Mouse (Mus musculus): ENCODE data around the gene Itsn2. TPM values are rescaled to one million over a fixed set of nuclear protein-coding genes. Genes with fewer than 3 reads are reported as not detected.
"Not testable (repeated sequence)": the region's sequence is repeated elsewhere in the genome, so short reads cannot be mapped to it uniquely, and the experiment has no call there.

Itsn2 gene
- total RNA-seq (2021), result 10 to 100 TPM; 50.0 to 58.8 TPM
- long read RNA-seq, experiment 1, full-length matches to known transcripts, result 3 of 6 reads
- long read RNA-seq, experiment 1, partial matches to known transcripts, result 2 of 6 reads
- long read RNA-seq, experiment 1, other reads (novel, unspliced or antisense), result 1 of 6 reads
- long read RNA-seq, experiment 2, partial matches to known transcripts, result 13 of 14 reads
- long read RNA-seq, experiment 2, other reads (novel, unspliced or antisense), result 0 of 14 reads

- DNase-seq (ENCODE audit: low spot score in 2 of 2), result peak; percentile 82 to 83
Observed at GRCm38 (mm10) chr12:4592541-4593165, at the start of gene Itsn2, which contains the start of gene Gm3625. TSS of gene Itsn2 (plus strand) at chr12:4592638. TSS of gene Gm3625 (minus strand) at chr12:4592927.

DNA sequence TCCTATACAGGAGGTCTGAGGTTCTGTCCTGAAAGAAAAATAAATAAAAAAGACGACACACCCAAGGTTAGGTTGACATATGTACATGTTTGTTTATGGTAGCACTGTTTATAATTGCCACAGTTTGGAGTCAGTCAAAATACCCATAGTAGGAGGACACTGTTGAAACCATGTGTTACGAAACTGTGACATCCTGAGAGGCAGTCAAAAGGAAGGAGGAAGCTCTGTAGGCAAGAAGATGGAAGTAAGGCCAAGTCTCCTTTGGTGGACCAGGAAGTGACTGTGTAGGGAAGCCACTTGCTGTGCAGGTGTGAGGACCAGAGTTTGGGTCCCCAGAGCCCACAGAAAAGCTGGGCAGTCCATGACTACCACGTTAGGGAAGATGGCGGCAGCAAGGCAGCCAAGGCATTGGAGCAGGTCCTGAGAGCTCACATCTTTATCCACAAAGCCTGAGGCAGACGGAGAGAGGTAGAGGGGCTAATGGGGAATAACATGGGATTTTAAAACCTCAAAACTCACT is 48.0 kb upstream of the Itsn2 start:
- no peak for DNase-seq (ENCODE audit: low spot score in 2 of 2)

DNA sequence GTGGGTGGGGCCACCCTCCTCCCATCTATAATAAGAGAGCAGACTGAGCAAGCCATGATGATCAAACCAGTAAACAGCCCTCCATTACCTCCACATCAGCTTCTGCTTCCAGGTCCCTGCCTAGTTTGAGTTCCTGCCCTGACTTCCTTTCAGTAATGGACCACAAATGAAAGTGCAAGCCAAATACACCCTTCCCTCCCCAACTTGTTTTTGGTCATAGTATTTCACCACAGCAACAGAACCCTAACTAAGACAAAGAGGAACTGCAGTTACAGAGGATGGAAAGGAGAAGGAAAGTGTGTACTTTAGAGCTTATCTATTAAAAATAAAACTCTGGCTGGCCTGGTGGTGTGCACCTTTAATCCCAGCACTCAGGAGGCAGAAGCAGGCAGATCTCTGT is 47.0 kb upstream of the Itsn2 start:
- no peak for DNase-seq (ENCODE audit: low spot score in 2 of 2)

DNA sequence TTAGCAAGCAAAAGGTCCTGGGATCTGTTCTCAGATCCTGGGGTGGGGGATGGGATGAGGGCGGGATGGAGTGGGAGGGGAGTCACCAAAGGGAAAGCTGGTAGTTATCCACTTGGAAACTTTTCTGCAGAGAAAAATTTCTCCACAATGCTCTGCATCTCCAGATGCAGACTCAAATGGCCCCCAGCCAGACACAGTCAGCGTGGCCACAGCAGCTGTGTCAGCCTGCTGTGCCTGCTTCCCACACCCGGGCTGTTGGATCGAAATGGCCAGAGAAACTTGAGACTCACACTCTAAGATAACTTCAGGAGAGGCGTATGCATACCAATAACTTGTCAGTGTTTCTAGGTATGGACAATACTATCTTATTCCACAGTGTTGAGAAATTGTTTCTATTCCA is 45.9 kb upstream of the Itsn2 start:
- DNase-seq (ENCODE audit: low spot score in 2 of 2), result no peak

GRCm38 (mm10) chr12:4547557-4547956 is 44.9 kb upstream of the Itsn2 start:
- DNase-seq (ENCODE audit: low spot score in 2 of 2), result no peak

GRCm38 (mm10) chr12:4548053-4549013 is 44.1 kb upstream of the Itsn2 start:
- peak; percentile 67 for DNase-seq (ENCODE audit: low spot score in 2 of 2)

- not testable (repeated sequence) for DNase-seq (ENCODE audit: low spot score in 2 of 2)
Observed at GRCm38 (mm10) chr12:4553704-4554103, 38.7 kb upstream of the Itsn2 start.

DNA sequence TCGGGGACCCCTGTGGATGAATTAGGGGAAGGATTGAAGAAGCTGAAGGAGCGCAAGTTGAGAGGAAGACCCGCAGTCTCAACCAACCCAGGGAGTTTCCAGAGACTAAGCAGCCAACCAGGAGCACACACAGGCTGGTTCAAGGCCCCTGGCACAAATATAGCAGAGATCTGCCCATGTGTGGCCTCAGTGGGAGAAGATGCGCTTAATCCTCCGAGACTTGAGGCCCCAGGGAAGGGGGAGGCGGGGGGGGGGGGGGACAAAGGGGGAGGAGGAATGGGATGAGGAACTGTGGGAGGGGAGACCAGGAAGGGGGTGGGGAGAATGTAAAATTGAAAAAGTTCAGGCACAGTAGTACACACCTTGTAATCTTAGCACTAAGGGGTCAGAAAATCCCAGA is 37.0 kb upstream of the Itsn2 start:
- no peak for DNase-seq (ENCODE audit: low spot score in 2 of 2)

DNA sequence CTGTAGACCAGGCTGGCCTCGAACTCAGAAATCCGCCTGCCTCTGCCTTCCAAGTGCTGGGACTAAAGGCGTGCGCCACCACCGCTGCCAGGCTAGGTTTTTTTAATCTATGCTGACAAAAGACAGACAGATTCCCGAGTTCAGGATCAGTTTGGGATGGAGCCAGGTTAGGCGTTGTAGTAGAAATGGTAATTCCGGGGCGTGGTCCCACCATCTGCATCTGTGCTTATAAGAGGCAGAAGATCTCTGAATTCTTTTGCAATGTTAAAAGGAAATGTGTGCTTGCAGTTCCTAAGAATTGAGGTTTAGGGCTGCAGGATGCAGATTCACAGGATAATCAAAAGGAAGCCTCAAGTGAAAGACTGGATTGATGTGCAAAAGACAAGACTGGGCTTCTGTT is 35.5 kb upstream of the Itsn2 start:
- no peak for DNase-seq (ENCODE audit: low spot score in 2 of 2)

DNA sequence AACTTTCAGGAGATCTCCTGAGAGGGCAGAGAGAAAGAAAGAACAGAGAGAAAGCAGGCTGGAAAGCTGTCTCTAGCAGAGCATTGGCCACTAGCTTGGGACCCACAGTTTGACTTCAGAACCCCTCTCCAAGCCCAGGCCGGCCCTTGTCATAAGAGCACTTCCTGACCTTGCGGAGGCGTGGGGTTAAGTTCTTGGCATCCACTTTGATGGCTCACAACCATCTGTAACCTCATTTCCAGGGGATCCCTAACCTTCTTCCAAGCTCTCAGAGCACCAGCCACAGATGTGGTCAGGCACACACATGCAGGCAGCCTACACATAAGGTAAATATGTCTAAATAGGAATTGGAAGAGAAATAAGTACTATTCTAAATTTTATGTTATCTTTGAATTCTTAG is 35.0 kb upstream of the Itsn2 start:
- no peak for DNase-seq (ENCODE audit: low spot score in 2 of 2)

GRCm38 (mm10) chr12:4558013-4558412 is 34.4 kb upstream of the Itsn2 start:
- no peak for DNase-seq (ENCODE audit: low spot score in 2 of 2)

DNA sequence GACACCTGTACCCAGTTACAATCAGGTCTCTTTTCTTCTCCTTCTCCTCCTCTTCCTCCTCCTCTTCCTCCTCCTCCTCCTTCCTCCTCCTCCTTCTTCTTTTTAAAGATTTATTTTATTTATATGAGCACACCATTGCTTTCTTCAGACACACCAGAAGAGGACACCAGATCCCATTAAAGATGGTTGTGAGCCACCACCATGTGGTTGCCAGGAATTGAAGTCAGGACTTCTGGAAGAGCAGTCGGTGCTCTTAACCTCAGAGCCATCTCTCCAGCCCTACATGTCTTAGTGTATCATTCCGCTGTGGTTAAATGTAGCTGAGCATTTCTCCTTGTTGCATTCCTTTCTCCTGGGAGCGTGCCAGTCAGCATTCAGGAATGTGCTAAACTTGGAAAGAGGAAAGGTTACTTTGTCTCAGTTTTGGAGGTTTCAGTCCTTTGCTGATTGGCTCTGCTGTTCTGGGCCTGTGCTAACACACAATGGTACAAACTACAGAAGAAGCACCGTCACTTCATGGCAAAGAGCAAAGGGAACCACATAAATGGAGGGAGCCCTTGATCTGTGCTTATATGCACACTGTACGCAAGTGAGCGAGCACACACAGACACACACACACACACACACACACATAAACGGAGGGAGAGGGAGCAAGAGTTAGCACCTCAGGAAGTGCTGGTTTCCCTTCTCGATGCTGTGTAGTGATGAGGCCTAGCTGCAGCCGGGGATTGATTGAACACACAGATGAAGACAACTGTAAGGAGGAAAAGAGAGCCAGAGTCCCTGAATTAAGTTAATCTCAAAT is 33.8 kb upstream of the Itsn2 start:
- DNase-seq (ENCODE audit: low spot score in 2 of 2), result no peak

DNA sequence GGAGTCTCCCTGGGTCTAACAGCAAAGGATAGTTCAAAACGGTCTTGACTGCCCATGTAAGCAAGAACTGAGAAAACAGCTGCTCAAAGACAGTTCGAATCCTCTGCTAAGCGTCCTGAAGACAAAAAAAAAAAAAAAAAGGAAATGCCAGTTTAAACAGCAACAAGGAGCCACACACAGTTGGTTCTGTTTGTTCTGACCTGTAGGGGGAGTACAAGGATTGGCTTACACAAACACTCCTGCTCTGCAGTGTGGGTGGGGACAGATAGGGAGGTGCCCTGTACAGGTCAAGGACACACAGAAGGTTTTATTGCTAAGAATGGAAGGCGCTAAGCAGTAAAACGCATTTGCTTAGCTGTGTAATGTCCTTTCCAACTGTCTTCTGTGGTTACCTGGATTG is 20.6 kb upstream of the Itsn2 start:
- DNase-seq (ENCODE audit: low spot score in 2 of 2), result peak in 1 of 2 experiments; percentile 26

DNA sequence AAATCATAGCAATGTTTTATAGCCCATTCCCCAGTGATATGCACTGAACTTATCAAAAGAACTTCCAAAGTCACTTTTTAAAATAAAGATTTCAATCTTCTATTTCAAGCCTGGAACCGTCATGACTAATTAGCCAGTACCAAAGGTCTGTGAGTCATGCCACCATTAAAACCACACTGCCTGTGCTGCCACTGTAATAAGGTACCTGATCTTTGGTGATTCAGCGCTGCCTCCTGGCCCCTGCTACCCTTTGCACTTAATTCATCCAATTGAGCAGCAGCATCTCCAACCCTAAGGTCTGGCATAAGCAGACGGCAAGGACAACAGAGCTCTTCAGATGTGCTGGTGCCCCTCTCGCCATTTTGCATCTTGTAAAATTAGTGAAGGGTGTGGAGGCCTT is 18.4 kb upstream of the Itsn2 start:
- no peak for DNase-seq (ENCODE audit: low spot score in 2 of 2)

GRCm38 (mm10) chr12:4582326-4582725 is 10.1 kb upstream of the Itsn2 start:
- no peak for DNase-seq (ENCODE audit: low spot score in 2 of 2)

GRCm38 (mm10) chr12:4587846-4588245 is 4.6 kb upstream of the Itsn2 start:
- peak in 1 of 2 experiments; percentile 21 for DNase-seq (ENCODE audit: low spot score in 2 of 2)

- DNase-seq (ENCODE audit: low spot score in 2 of 2), result no peak
Observed at GRCm38 (mm10) chr12:4588603-4589002, 3.8 kb upstream of the Itsn2 start.

GRCm38 (mm10) chr12:4592025-4592424 is 413 bp upstream of the Itsn2 start:
- DNase-seq (ENCODE audit: low spot score in 2 of 2), result no peak

- peak; percentile 67 to 68 for DNase-seq (ENCODE audit: low spot score in 2 of 2)
Observed at GRCm38 (mm10) chr12:4593166-4593929, 910 bp downstream of the Itsn2 start.

DNA sequence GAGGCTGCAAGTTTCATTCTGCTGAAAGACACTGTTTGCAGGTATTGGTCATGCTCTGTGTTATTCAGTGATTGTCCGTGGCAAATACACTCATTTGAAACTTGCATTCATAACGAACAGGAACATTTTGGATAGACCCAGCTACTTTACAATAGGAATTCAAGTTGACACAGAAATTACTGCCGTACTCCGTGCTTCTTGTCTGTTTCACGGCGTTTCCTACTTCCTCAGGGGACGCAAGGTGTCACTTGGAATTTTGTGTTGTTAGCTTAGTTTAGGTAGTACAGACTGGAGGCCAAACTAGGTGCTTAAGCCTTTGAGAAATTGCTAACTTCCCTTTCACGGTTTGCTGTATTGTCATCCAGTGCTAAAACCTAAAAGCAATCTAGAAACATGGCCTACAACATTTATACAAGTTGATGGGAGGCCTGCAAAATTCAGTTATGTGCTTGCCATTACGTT is 1.5 kb downstream of the Itsn2 start:
- DNase-seq (ENCODE audit: low spot score in 2 of 2), result no peak
